In the genomic region with DNA sequence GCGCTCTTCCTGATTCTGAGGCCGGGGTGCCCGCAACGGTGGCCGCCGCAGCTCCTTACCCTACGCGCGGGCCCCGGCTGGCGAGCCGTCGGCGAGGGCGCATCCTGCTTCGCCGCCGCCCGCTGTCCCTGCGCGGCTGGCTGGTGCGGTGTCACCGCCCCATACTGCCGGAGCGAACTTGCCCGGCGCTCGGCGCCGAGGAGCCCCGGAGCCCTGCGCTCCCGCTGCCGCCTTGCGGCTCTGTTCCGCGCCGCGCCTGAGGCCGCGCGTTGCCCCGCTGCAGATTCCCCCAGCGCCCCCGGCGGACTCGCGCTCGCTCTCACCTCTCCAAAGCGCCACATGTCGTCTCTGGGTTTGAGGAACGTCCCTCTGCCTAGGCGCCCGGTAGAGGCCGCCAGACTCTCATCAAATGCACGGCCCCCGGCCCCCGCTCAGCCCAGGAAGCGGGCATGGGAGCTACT, we compare ENCODE assay signal across 8 mouse cellular contexts. TPM values are rescaled to one million over a fixed set of nuclear protein-coding genes. Genes with fewer than 3 reads are reported as not detected.
DNase-seq lines count a peak whose midpoint lies in the region; ATAC-seq and TF ChIP-seq lines count a peak whose summit lies in the region.

A gene (minus strand): TSS at position 379 of the 461 bp plus-strand sequence.

- peak within 1 kb of the TSS; percentile 75 for H3K4me3 ChIP-seq in ES-Bruce4 (ENCODE audit: low read depth, low read length)
- H3K4me3 ChIP-seq in forebrain, embryonic 11.5 days (ENCODE audit: low read depth, low read length): peak within 1 kb of the TSS; percentile 41
- H3K4me3 ChIP-seq in midbrain, embryonic 10.5 days: peak within 1 kb of the TSS; percentile 62
- H3K4me3 ChIP-seq in lung, adult 2 months (replicated peaks; ENCODE audit: extremely low read depth, low read depth, low read length): no peak within 1 kb of the TSS

- peaks cover 12% of the 10 kb centered on the region for H3K27me3 ChIP-seq in ES-Bruce4 (ENCODE audit: control insufficient read depth, insufficient read depth, low read length, poor library complexity, severe bottlenecking)
- peaks cover 44% of the 10 kb centered on the region for H3K27me3 ChIP-seq in forebrain, embryonic 11.5 days (ENCODE audit: control insufficient read depth, insufficient read depth, low read length)
- peaks cover 55% of the 10 kb centered on the region for H3K27me3 ChIP-seq in midbrain, embryonic 10.5 days (ENCODE audit: low read depth, poor library complexity, severe bottlenecking)

- H3K9ac ChIP-seq in ES-Bruce4 (ENCODE audit: low read depth, poor library complexity, severe bottlenecking): peak within 1 kb of the TSS; percentile 69
- H3K9ac ChIP-seq in forebrain, embryonic 11.5 days (ENCODE audit: low read length): peak within 1 kb of the TSS; percentile 32; the same call in 1 of the 2 replicates

- no peaks in the 10 kb centered on the region for H3K36me3 ChIP-seq in ES-Bruce4 (ENCODE audit: control insufficient read depth, insufficient read depth, low read length, poor library complexity, severe bottlenecking)
- no peaks in the 10 kb centered on the region for H3K36me3 ChIP-seq in forebrain, embryonic 11.5 days (ENCODE audit: control insufficient read depth, insufficient read depth, low read length)
- H3K36me3 ChIP-seq in midbrain, embryonic 10.5 days: no peaks in the 10 kb centered on the region

- TF ChIP-seq POLR2A in ES-Bruce4 (IDR thresholded peaks at IDR 0.05; ENCODE audit: insufficient read depth, low read length): no peak
- no peak for TF ChIP-seq POLR2A in lung, adult 2 months (IDR thresholded peaks at IDR 0.05; ENCODE audit: borderline replicate concordance, extremely low read depth, low read depth, low read length)

- H3K27ac ChIP-seq in ES-Bruce4 (ENCODE audit: insufficient read depth, low read length): no peak within 1 kb of the TSS
- H3K27ac ChIP-seq in forebrain, embryonic 11.5 days (ENCODE audit: low read depth, low read length): no peak within 1 kb of the TSS
- H3K27ac ChIP-seq in midbrain, embryonic 10.5 days (replicated peaks): no peak within 1 kb of the TSS

- peak; percentile 48 for TF ChIP-seq CTCF in ES-Bruce4 (IDR thresholded peaks at IDR 0.05; ENCODE audit: low read depth, low read length)
- TF ChIP-seq CTCF in lung, adult 2 months (IDR thresholded peaks at IDR 0.05; ENCODE audit: insufficient read depth, low read length): no peak

- WGBS in forebrain, embryonic 11.5 days: under 1% methylated on average over 59 of the region's 59 CpGs
- WGBS in midbrain, embryonic 10.5 days: 1% methylated on average over 59 of the region's 59 CpGs
- WGBS in lung, adult 2 months: 2% methylated on average over 57 of the region's 59 CpGs

- ATAC-seq in forebrain, embryonic 11.5 days (replicated peaks; ENCODE audit: low FRiP score): peak; percentile 77

- H3K4me1 ChIP-seq in ES-Bruce4 (ENCODE audit: control insufficient read depth, insufficient read depth, low read length): no peaks in the 10 kb centered on the region
- H3K4me1 ChIP-seq in forebrain, embryonic 11.5 days (replicated peaks; ENCODE audit: control insufficient read depth, insufficient read depth, low read length): 0 out of 2 replicates have a peak, but pooled peaks cover 2% of the 10 kb centered on the region
- peaks cover 17% of the 10 kb centered on the region for H3K4me1 ChIP-seq in midbrain, embryonic 10.5 days
- H3K4me1 ChIP-seq in lung, adult 2 months (ENCODE audit: control insufficient read depth, insufficient read depth, low read length): no peaks in the 10 kb centered on the region

- no peaks in the 10 kb centered on the region for H3K9me3 ChIP-seq in ES-Bruce4 (replicated peaks; ENCODE audit: control insufficient read depth, insufficient read depth, low read length, poor library complexity, severe bottlenecking)
- no peaks in the 10 kb centered on the region for H3K9me3 ChIP-seq in forebrain, embryonic 11.5 days (ENCODE audit: control insufficient read depth, low read length)
- no peaks in the 10 kb centered on the region for H3K9me3 ChIP-seq in midbrain, embryonic 10.5 days (replicated peaks)

- peak within 1 kb of the TSS; percentile 87 for H3K4me2 ChIP-seq in forebrain, embryonic 11.5 days (ENCODE audit: low read depth, low read length, severe bottlenecking)

- no peak for TF ChIP-seq EP300 in ES-Bruce4 (IDR thresholded peaks at IDR 0.05; ENCODE audit: insufficient read depth, low read depth, low read length)

- DNase-seq in cerebellum, postnatal 10 days: peak; percentile 74 to 79
- no peak for DNase-seq in cerebellum, adult 9-11 months
- DNase-seq in forebrain, embryonic 11.5 days (ENCODE audit: low spot score): peak; percentile 81
- peak; percentile 74 to 85 for DNase-seq in layer of hippocampus, adult 18-20 months (ENCODE audit: low spot score in 2 of 2)
- peak; percentile 67 for DNase-seq in midbrain, embryonic 10.5 days (ENCODE audit: low spot score)
- DNase-seq in telencephalon, adult 2 months (ENCODE audit: low read depth, low spot score): peak; percentile 60
- DNase-seq in lung, adult 2 months: no peak

RNA-seq across cellular contexts. Expression of the gene that starts here (rescaled TPM):
- polyA plus RNA-seq in ES-Bruce4 (2011; ENCODE audit: insufficient read depth, insufficient read length, low read depth, missing spikeins): 0.30 TPM in 1 of 2 replicates, not detected in the other
- 0.52 and 0.59 TPM in 2 replicates for polyA plus RNA-seq in forebrain, embryonic 11.5 days (2014; fragmentation: Nextera tagmentation; extraction: Ambion mirVana)
- 100 to 1,000 TPM; 159 to 189 TPM for total RNA-seq in layer of hippocampus, adult 18-20 months (2021)
- polyA plus RNA-seq in midbrain, embryonic 10.5 days (2016; fragmentation: Nextera tagmentation; extraction: Ambion mirVana): 0.35 and 0.43 TPM in 2 replicates
- not detected in 2 replicates for polyA plus RNA-seq in lung, adult 2 months (2012; rRNA removed)

Comparison
In these comparisons a context has a peak if more than half of its experiments do, and no peak if none do; other contexts are left out.
1. DNase-seq: peak in cerebellum, postnatal 10 days (2 of 2), layer of hippocampus, adult 18-20 months (2 of 2) and telencephalon, adult 2 months (single experiment); none in cerebellum, adult 9-11 months (single experiment) and lung, adult 2 months (single experiment).
2. Peak in DNase-seq, ATAC-seq, H3K4me3 ChIP-seq, H3K9ac ChIP-seq and H3K4me2 ChIP-seq in forebrain, embryonic 11.5 days; RNA of the gene not detected or under 1 TPM.
3. Peak in DNase-seq and H3K4me3 ChIP-seq in midbrain, embryonic 10.5 days; RNA of the gene not detected or under 1 TPM.